Mouse (Mus musculus) mouse trophoblast stem cell (cell line): ENCODE data around the gene Gm10322.

ENCODE experiments used
- in situ Hi-C, 2 experiments: fragments of 300-500 bp; cut with MseI, MboI; formaldehyde crosslinking; loops; 2 replicates in 1 of 2; 3 replicates in 1 of 2; pipeline ENCODE4 v1.15.1; 2025

The Gm10322 gene

DNA sequence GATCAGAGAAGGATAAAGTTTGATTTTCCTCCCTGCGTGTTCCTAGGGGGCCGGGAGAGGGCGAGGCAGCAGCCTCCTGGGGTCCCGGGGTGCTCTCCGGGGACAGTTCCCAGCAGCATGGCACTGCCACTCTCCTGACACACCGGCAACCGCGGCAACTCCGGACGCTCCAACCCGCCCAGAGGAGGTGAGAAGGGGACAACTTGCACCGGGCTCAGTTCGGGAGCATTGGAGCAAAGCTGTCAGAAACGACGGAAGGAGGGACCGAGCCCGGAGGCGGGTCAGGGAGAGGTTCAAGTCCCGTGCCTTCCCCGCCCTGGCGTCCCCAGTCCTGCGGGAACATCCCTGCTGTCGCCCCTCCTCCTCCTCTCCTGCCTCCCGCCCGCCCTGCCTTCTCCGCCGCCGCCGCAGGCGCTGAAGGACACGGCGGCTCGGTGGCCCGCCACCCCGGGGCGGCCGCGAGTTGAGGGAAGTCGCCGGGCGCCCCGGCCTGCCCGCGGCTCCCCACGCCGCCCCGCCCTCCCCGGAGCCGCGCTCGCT is at the start of gene Gm10322:
Gene Gm10322, plus strand, starts transcription at position 83 of the 540 bp plus-strand sequence.
- in situ Hi-C loops = no loop called here

DNA sequence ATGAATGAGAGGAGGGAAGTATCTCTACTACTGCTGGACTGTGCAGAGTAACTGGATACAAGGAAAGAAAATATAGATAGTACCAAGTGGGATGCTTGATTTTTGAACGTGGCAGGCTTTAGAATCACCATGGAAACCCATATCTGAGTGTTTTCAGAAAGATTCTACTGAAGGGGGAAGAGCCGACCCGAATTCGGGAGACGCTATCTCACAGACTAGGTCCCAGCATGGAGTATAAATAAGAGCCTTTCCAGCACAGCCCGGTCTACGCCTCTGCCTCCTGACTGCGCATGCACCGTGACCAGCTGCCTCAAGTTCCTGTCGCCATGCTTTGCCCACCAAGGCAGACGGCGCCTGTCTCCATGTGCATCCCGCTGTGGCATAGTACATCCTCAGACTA is 48.9 kb upstream of the Gm10322 start:
- in situ Hi-C loops = no loop called here

DNA sequence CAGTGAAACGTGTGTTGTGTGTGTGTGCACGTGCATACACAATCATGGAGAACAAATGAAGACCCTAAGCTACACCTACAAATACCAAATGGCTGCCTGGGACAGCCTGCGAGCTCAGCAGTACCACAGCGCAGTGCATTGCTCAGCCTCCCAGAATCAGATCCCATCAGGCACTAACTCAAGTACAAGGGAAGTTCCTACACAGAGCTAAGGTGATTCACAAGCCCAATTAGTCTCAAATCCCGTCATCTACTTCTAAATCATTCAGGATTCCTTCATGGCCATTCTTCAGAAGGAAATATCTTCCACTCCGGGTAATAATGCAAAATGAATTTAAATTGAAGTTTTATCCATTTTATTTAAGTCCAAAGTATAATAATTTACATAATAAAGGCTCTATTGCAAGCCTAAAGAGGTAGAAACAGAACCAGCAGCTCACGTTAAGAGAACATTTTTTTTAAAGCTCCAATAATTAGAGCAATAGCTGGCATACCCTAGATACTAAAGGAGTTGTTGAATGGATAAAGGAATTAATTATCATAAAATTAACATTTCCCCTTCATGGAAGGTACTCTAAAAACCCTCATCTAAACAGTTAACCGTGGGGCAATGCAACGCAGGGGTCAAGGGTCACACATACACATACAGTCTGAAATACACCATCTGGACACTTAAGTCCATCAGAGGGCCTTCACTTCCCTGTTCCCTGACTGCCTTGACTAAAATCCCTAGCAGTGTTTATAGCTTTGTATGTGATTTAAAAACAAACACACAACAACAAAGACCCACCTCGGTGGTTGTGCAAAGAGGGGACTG is 47.0 kb upstream of the Gm10322 start:
- in situ Hi-C loops = no loop called here

DNA sequence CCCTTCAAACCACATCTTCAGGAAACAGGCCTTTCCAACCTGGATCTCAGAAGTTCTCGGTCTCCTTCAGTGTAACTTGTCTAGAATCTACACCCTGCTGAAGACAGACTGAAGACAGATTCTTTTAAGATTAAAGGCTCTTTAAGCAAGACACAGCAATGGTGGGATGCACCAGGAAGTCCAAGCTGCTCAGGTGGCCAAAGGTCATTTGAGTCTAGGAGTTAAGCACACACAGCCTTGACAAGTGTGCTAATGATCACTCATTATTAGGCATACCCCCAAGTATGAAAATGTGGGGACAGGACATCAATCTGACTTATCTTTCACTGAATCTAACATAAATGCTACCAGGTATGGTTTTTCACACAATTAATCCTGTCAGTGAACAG is 46.4 kb upstream of the Gm10322 start:
- in situ Hi-C loops = no loop called here

DNA sequence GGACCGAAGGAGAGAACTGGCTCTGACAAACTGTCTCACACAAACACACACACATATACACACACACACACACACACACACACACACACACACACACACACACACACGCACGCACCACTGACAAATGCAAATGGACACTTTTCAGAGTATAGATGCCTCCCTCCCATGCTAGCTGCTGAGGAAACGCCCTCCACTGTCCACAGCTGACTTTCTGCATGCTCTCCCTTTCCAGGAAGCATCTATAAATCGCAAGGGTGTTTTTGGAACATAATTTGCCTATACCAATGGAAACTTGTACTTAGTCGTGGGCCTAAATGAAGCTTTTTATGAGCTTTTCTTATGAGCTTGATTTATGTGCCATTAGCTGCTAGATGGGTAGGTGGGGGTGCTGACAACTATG is 45.5 kb upstream of the Gm10322 start:
- in situ Hi-C loops = no loop called here

DNA sequence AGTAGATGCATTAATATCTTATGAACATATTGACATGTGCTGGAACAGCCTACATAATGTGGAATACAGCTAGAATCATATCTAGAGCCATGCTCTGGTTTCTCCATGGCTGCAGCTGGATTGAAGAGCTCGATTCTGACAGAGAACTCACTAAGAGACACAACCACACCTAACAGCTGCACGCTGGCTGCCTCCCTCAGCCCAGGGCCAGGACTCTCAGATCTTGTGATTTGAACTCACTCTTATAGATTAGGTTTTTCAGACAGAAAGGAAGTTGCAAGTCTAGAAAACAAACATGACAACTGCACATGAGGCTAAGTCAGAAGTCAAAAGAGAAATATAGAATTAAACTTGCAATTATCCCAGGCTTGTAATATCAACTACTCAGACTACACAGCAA is 45.1 kb upstream of the Gm10322 start:
- in situ Hi-C loops = no loop called here

DNA sequence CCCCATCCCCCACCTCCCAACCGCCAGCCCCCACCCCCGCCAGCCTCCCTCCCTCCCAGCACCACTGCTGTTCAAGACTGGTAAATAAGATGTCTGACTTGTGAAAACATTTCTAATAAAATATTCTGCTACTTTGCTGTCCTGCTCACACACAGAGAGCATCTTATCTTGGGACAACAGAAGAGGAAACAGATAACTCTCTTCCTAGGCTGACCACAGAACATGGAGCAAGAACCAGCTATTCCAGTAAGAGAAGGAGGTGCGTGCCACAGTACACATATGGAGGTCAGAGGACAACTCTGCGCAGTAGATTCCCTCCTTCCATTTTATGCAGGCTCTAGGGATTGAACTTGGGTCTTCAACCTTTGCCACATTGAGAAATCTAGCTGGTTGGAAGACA is 44.6 kb upstream of the Gm10322 start:
- in situ Hi-C loops = no loop called here

DNA sequence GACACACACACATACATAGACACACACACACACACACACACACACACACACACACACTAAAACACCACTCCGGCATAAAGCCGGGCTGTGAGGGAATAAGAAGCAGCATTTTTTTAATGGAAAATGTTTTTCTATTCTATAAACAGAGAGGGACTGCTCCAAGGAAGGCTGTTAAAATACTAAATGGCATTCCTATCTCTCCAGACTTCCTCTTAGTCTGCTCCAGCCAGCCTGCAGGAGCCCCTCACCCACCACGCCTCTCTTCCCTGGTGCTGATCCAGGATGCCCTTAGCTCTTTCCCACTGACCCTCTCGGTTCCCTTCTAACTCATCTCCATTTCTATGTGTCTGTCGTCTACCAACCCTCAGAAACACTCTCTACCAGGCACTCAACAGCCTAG is 43.9 kb upstream of the Gm10322 start:
- in situ Hi-C loops = no loop called here

DNA sequence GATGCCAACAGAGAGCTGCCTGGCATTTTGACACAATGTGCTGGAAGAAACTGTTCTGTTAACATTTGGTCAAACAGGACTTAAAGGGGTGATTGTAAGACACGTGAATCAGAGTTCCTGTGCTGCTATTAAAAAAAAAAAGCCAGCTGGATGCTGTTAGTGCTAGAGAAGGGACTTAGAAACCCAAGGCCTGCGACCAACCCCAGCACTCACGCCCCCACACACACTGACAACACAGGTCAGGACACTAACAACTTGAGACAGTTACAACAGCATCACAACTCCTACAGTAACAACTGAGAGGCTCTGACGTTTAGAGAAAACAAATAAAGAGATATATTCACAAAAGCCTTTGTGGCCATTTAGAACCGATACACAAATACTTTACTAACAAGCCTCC is 39.6 kb upstream of the Gm10322 start:
- in situ Hi-C loops = no loop called here

DNA sequence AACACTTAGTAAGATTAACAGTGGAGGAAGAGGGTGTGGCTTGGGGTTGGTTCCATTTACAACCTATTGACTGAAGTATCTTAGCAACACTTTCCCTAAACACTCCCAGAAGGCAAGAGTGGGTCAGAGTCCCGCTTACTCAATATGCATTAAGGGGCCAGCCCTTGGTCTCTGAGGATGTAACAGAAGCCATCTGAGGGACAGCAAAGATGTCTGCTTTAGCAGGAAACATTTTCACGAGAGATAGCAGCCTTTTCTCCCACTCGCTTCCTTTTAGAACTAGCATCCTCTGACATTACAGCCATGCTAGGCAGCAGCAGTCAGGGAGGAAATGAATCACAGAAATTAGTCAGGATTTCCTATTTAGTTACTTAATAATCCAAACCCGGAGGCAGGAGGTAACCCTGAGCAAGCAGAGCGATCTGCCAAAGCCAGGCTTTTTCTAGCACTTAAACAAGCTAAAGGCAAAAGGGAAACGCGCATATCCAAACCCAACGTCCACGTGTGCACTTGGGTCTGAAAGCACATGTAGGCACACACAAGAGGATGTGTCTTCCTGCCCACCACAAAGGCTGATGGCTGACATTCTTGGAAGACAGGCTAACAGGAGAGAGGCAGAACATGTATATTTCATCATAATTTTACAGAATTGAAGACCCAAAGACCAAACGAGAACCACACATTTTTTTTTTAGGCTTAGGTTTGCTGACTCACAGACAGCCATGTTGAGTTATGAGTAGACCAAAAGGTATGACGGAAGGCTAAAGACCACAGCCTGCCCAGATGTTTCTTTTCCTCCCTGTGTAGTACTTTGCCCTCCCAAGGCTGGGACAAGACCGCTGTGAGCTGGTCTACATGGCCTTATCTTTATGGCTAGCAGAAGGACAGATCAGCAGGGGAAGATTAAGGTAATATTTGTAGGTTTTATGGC is 37.7 kb upstream of the Gm10322 start:
- in situ Hi-C loops = no loop called here

DNA sequence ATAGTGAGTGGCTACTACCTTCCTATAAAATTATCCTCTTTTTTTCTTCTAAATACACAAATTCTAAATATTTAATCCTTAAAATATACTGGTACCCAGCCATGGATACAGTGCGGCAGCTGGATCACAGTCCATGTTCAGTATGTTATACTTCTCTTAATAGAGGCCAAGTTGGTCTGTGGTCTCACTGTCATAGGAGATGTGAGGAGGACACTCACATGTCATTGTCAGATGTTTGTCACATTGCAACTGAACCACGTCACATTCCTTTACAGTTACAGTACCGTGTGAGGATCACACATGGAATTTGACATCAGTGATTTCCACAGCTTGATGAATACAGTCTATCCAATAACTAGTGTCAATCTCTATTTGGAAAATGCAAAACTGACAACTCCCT is 36.2 kb upstream of the Gm10322 start:
- in situ Hi-C loops = no loop called here

DNA sequence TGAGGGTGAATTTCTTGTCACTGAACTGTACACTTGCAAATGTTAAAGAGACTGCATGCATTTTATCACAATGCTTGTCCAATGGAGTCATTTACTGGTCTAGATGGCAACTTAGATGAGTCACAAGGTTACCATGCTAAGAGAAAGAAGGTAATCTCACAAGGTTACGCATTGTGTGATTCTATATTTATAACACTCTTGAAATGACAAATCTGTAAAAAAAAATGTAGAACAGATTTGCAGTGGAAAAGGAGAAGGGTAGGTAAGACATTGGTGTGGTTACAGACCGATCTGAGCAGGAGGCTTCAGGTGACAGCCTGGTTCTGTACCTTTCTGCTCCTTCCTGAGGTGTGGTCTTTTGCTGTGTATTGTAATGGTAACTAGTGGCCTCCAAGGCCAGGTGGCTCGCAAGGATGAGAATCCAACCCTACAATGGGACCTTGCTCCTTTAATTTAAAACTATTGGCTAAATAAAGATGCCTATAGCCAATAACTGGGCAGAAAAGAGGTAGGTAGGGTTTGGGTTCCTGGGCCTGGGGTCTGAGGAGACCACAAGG is 35.2 kb upstream of the Gm10322 start:
- in situ Hi-C loops = no loop called here

DNA sequence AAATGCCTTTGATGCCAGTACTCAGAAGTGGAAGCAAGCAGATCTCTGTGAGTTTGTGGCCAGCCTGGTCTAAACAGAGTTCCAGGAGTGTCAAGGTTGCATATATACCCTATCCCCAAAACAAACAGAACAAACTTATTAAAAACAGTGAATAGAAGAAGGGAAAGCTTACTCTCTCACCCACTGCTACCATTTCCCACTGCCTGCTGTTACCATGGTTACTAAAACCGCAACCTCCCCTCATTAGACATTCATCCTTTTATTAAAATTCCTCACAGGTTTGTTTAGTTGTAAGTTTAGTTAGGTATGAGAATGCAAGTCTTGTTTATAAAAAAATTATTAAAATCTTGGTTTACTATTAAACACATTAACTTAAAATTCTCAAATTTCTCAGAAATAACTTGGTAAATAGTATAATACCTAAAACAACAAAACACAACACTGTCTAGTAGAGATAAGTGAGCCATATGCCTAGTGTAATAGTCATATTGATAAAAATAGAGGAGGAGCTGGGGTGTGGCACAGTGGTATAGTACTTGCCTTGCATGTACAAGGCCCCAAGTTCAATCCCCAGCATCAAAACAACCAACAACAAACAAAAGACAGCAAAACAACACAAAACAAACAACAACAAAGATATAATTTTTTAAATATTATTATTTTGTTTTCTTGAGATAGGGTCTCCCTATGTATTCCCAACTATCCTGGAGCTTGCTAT is 33.9 kb upstream of the Gm10322 start:
- in situ Hi-C loops = no loop called here

DNA sequence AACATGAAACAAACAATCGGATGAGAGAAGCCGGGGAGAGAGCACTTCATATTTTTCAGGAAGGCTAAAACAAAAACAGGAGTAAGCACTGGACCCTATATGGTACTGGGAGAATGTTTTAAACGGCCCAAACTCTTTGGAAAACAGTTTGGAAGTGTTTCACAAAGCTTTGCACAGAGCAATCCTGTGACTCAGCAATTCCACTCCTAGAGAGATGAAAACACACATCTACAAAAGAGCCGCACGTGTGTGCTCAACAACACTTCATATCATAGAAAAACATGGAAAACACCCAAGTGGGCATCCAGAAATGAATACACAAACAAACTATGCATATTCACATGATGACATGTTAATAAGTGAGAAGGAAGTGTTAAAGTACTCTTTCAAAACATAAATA is 30.2 kb upstream of the Gm10322 start:
- in situ Hi-C loops = no loop called here

DNA sequence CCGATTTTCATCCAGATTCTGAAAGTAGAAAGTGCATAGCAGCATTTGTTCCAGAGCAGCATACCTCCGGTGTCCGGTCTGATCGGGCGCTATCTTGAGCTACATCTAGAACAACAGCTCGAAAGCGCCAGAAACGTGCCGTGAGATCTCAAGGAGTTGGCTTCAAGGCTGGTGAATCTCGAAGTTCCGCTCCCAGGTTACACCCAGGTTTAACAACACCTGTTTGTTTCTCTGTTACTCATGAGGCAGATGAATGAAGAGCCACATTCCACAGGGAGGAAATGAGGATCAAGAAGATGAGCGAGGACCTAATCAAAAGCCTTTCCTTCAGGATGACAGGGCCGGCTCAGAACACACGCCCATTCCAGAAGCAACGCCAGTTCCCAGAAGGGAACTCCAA is 29.0 kb upstream of the Gm10322 start:
- in situ Hi-C loops = no loop called here

DNA sequence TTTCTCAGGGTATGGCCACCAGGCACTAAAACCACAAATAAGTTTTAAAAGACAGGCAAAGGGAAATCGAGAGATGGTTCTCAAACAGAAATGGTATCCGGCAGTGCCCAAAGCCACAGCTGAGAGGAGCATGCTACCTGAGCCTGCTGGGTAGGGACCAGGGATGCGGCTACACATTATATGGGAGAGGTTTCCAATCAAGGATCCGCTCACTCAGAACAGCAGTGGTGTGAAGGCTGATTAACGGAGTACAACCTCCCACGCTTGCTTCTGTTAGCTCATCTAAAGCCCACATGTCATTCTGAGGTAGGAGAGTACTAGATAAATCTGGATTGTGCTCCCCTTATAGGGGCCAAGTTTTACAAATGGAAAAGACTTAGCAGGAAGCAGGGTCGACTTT is 27.7 kb upstream of the Gm10322 start:
- in situ Hi-C loops = no loop called here

DNA sequence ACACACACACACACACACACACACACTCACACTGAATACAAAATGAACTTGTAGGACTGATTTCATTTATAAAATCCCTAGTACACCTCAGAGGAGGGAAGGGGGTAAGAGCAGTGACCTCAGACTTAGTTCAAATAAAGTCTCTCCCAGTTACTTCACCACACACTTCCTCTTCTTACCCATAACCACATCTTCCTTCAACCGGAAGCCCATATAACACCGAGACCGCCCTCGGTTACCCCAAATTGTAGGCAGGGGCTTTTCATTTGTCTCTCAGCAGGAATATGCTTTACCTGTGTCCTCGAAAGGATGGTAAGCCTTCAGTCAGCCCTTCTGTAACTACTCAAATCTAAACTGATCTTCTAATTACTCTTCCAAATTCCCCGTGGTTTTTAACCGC is 26.4 kb upstream of the Gm10322 start:
- in situ Hi-C loops = no loop called here

DNA sequence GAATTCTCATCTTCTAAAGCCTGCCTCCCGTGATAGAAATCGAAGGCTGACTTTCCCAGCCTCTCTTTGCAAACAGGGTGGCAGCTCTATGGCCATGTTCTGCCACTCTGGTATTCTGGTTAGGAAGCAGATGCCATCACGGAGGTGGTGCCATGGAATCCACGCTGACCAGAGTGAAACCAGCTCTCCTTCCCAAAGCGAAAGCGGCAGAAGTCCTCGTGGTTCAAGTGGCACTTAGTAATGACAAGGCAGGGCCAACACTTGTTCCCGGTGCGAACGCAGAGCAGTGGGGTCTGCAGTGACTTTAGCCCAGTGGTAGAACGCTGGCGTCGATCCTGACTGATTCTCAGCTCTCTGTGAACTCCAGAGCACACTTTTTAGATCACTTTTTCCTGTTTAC is 26.0 kb upstream of the Gm10322 start:
- in situ Hi-C loops = no loop called here

DNA sequence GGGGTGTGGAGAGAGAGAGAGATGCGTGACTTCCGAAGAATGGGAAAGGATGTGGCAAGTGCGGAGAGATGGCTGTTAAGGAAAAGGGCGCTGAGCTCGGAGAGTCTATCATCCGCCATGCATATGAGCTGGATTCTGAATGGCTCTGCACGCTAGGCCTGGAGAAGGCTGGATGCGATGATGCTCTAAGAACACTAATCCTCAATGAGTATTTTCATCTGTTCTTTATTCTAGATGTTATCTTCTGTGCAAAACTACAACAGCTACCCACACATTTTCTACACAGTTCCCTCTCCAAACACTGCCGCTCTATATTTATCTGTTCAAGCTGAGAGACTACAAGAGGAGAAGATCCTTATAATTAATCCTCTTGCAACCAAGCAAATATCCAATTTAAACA is 25.3 kb upstream of the Gm10322 start:
- in situ Hi-C loops = no loop called here

DNA sequence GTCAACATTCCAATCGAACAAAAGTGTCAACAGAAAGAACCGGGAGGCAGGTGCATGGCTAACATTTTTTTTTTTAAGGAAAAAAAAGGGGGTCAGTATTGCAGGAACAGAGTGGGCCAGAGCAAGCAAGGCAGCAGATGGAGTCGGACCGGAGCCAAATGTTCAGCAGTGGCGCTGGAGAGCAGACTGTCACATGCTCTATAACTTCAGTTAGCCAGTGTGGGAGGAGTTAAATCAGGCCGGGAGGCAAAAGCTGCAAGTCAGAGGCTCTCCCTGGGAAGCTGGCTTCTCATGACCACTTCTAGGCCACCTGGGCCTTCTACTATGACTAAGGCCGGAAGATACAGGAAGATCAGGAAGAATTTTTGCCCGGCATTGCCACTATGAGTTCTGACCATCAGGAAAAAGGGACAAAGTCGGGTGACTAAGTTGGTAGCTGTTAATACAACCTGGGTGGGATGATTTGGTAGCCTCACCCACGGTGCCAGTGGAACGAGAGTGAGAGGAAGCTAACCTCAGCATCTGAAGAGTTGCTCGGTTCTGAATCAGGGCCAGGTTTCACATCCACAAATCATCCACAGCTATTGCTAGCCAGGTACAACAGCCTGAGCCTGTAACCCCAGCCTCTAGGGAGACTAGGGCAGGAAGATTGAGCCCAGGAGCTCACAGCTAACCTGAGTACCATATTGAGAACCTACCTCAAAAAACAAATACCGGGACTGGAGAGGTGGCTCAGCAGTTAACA is 21.9 kb upstream of the Gm10322 start:
- in situ Hi-C loops = no loop called here

DNA sequence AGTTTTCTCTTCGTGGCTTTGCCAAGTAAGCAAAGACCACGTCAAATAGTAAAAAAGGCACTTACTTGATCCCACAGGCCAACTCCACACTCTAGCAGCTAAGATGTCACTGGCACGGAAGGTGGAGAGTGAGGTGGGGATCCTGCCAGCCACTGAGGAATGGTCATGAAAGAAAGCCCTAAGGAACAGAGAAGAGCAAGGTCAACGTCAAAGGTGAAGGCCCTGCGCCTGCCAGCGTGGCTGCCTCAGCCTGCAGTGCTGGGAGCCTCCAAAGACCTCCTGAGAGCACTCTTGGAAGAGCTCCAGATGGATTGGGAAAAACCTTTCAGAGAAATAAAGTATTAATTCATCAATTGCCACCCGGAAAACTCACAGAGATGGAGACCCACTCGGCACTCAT is 15.3 kb upstream of the Gm10322 start:
- in situ Hi-C loops = no loop called here
